Comparison of ENCODE assay signal across 16 mouse cellular contexts in the genomic region with DNA sequence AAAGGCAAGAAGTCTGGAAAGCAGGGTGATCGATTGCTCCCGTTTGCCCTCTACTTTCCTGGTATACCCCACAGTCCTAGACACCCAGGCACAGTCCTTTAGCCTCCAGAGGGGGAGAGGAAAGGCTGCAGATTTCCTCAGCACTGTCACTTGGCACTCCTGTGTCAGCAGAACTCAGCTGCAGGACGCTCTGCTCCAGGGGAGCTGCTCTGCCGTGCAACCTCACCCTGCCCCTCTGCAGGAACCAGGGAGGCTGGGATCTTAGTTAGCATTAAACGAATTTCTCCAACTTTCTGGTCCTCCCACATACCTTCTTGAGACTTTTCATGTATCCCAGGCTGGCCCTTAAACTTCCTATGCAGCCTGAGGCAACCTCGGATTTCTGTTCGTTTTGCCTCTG. TPM values are rescaled to one million over a fixed set of nuclear protein-coding genes. Genes with fewer than 3 reads are reported as not detected.
DNase-seq lines count a peak whose midpoint lies in the region; ATAC-seq and TF ChIP-seq lines count a peak whose summit lies in the region.
"Had no signal": no experiment of that assay in that cellular context is flagged by ENCODE, and none has a peak within 500 bp of the region (broad histone marks: within the 10 kb centered on the region; RNA-seq: fewer than 3 reads in every experiment).

No protein-coding gene starts in this region.

- peak overlapping the region; percentile 52; the same call in 1 of the 2 replicates for H3K9ac ChIP-seq in heart, embryonic 16.5 days (ENCODE audit: low read length)
- H3K9ac ChIP-seq: embryonic facial prominence, embryonic 13.5 days; midbrain, embryonic 13.5 days had no signal

- peak; percentile 28 for DNase-seq in gastrocnemius, adult 2 months
- DNase-seq in gastrocnemius, postnatal 10 days: no peak
- DNase-seq in kidney, adult 18-20 months: peak; percentile 39
- DNase-seq in kidney, adult 11 months: no peak
- peak; percentile 36 to 62 for DNase-seq in kidney, postnatal 4 days
- DNase-seq in midbrain, embryonic 10.5 days (ENCODE audit: low spot score): no peak
- DNase-seq: adrenal gland, postnatal 10 days; cerebellum, postnatal 36 days; gastrocnemius, postnatal 14 days; lung, adult 2 months had no signal

- peaks cover 73% of the 10 kb centered on the region for H3K4me1 ChIP-seq in heart, embryonic 16.5 days (ENCODE audit: control insufficient read depth, insufficient read depth, low read length)
- peaks cover 28% of the 10 kb centered on the region for H3K4me1 ChIP-seq in midbrain, embryonic 10.5 days

- peak overlapping the region; percentile 6; the same call in 1 of the 2 replicates for H3K27ac ChIP-seq in gastrocnemius, adult 2 months
- peak overlapping the region; percentile 70 for H3K27ac ChIP-seq in heart, embryonic 16.5 days (ENCODE audit: low read length)
- no peak overlapping the region for H3K27ac ChIP-seq in midbrain, embryonic 10.5 days (replicated peaks)
- H3K27ac ChIP-seq: embryonic facial prominence, embryonic 13.5 days; hindbrain, postnatal 0 days; midbrain, embryonic 13.5 days had no signal

- intact Hi-C loops in gastrocnemius, adult 2 months (cut with DNase I): no loop called here

- 33% methylated on average over 7 of the region's 7 CpGs for WGBS in heart, embryonic 16.5 days
- WGBS in midbrain, embryonic 10.5 days: 64% methylated on average over 7 of the region's 7 CpGs

- no peak overlapping the region for H3K4me2 ChIP-seq in heart, embryonic 16.5 days (ENCODE audit: low read depth, low read length)
- H3K4me2 ChIP-seq: embryonic facial prominence, embryonic 13.5 days; midbrain, embryonic 13.5 days had no signal

- H3K36me3 ChIP-seq in heart, embryonic 16.5 days (ENCODE audit: control insufficient read depth, insufficient read depth): no peaks in the 10 kb centered on the region
- H3K36me3 ChIP-seq in midbrain, embryonic 10.5 days: no peaks in the 10 kb centered on the region
- H3K36me3 ChIP-seq: midbrain, embryonic 13.5 days had no signal

- TF ChIP-seq CTCF in gastrocnemius, adult 2 months (IDR thresholded peaks at IDR 0.05): no peak

- H3K9me3 ChIP-seq in heart, embryonic 16.5 days (replicated peaks; ENCODE audit: control insufficient read depth, low read length): no peaks in the 10 kb centered on the region
- H3K9me3 ChIP-seq in midbrain, embryonic 10.5 days (replicated peaks): no peaks in the 10 kb centered on the region
- H3K9me3 ChIP-seq: embryonic facial prominence, embryonic 13.5 days; midbrain, embryonic 13.5 days had no signal

- H3K27me3 ChIP-seq in heart, embryonic 16.5 days (ENCODE audit: control insufficient read depth, insufficient read depth, low read length): no peaks in the 10 kb centered on the region
- no peaks in the 10 kb centered on the region for H3K27me3 ChIP-seq in midbrain, embryonic 10.5 days (ENCODE audit: low read depth, poor library complexity, severe bottlenecking)
- H3K27me3 ChIP-seq: embryonic facial prominence, embryonic 13.5 days; midbrain, embryonic 13.5 days had no signal

- no peak for ATAC-seq in heart, embryonic 16.5 days (replicated peaks; ENCODE audit: extremely low read depth, insufficient read depth, low FRiP score)
- no peak for ATAC-seq in CD4-positive, CD25-positive, alpha-beta regulatory T cell, adult 4 months
- ATAC-seq: forebrain, embryonic 14.5 days; hindbrain, postnatal 0 days; midbrain, embryonic 13.5 days had no signal

- no peak overlapping the region for H3K4me3 ChIP-seq in gastrocnemius, adult 2 months
- H3K4me3 ChIP-seq in heart, embryonic 16.5 days (ENCODE audit: low read length): no peak overlapping the region
- no peak overlapping the region for H3K4me3 ChIP-seq in midbrain, embryonic 10.5 days
- H3K4me3 ChIP-seq: embryonic facial prominence, embryonic 13.5 days; midbrain, embryonic 13.5 days had no signal

RNA-seq across cellular contexts. Expression of a gene that starts 40.0 kb away (rescaled TPM):
- total RNA-seq in gastrocnemius, adult 2 months (2021): 10 to 100 TPM; 10.9 to 14.1 TPM
- 10 to 100 TPM; 18.2 to 24.0 TPM for total RNA-seq in gastrocnemius, postnatal 10 days (2021)
- polyA plus RNA-seq in heart, embryonic 16.5 days (2015; fragmentation: Nextera tagmentation; extraction: Ambion mirVana): 28.0 and 28.2 TPM in 2 replicates
- 1 to 10 TPM; 3.2 to 3.3 TPM for polyA plus RNA-seq in CD4-positive, CD25-positive, alpha-beta regulatory T cell, adult 4 months (2017; shearing (Covaris generic))
- 5.2 and 6.1 TPM in 2 replicates for polyA plus RNA-seq in midbrain, embryonic 10.5 days (2016; fragmentation: Nextera tagmentation; extraction: Ambion mirVana)

Comparison
In these comparisons a context has a peak if more than half of its experiments do, and no peak if none do; other contexts are left out.
1. DNase-seq: peak in gastrocnemius, adult 2 months (single experiment), kidney, adult 18-20 months (single experiment) and kidney, postnatal 4 days (2 of 2); none in gastrocnemius, postnatal 10 days (single experiment), kidney, adult 11 months (single experiment) and midbrain, embryonic 10.5 days (single experiment).